Mouse (Mus musculus) CH12.LX (cell line): ENCODE measurements around the gene Fbxo36. TPM values are rescaled to one million over a fixed set of nuclear protein-coding genes. Genes with fewer than 3 reads are reported as not detected.

Experiments
- DNase-seq: peaks from one replicate; pipeline ENCODE4 v3.0.0-alpha.2; 2013; ENCODE audit errors: extremely low read depth
- H3K27ac ChIP-seq: 2 replicates; pipeline ENCODE4 v1.5.1; 2012; ENCODE audit warnings: low read depth, mild to moderate bottlenecking, control low read depth, moderate library complexity; ENCODE audit not compliant: insufficient read depth
- H3K27me3 ChIP-seq: replicated peaks from 2 replicates; pipeline ENCODE3; 2012; ENCODE audit warnings: inconsistent platforms
- H3K36me3 ChIP-seq, 2 experiments: replicated peaks in 1 of 2; 2 replicates each; pipeline versions ENCODE3 to v1.6.1; 2012; ENCODE audit warnings: inconsistent platforms in 1 of 2, low read length in 1 of 2, mild to moderate bottlenecking in 1 of 2, mixed read lengths in 1 of 2, moderate library complexity in 1 of 2; ENCODE audit not compliant: control insufficient read depth in 1 of 2, insufficient read depth in 1 of 2
- H3K4me1 ChIP-seq, 2 experiments: 2 replicates each; pipeline ENCODE4 v1.6.1; 2012; ENCODE audit warnings: inconsistent platforms in 1 of 2, moderate library complexity in 1 of 2; ENCODE audit not compliant: insufficient read depth in 2 of 2, control insufficient read depth in 1 of 2
- H3K4me2 ChIP-seq: 2 replicates; pipeline ENCODE4 v1.6.1; 2012; ENCODE audit warnings: low read depth, mild to moderate bottlenecking, control low read depth; ENCODE audit not compliant: poor library complexity, insufficient read depth, severe bottlenecking
- H3K4me3 ChIP-seq, 3 experiments: fragments of 150-350 bp in 1 of 3; sonication (generic) in 1 of 3; replicated peaks in 1 of 3; 2 replicates each; pipeline versions ENCODE3 to v1.5.1; 2011 to 2012; ENCODE audit warnings: low read depth in 2 of 3, low read length in 2 of 3, mild to moderate bottlenecking in 2 of 3, moderate library complexity in 2 of 3, control low read depth in 1 of 3, improper control_type of control experiment in 1 of 3, inconsistent platforms in 1 of 3, mixed read lengths in 1 of 3; ENCODE audit not compliant: poor library complexity in 1 of 3
- H3K79me2 ChIP-seq: replicated peaks from 2 replicates; pipeline ENCODE4 v1.6.1; 2012; ENCODE audit warnings: mild to moderate bottlenecking, moderate library complexity; ENCODE audit not compliant: control insufficient read depth, poor library complexity, insufficient read depth, severe bottlenecking; ENCODE audit errors: extremely low read depth
- H3K9ac ChIP-seq: 2 replicates; pipeline ENCODE4 v1.6.1; 2012; ENCODE audit warnings: low read depth, mild to moderate bottlenecking, control low read depth, moderate library complexity; ENCODE audit not compliant: insufficient read depth
- H3K9me3 ChIP-seq: replicated peaks from 2 replicates; pipeline ENCODE3; 2012; ENCODE audit warnings: low read length, inconsistent platforms, mixed read lengths
- BHLHE40 ChIP-seq: IDR thresholded peaks from 2 replicates; pipeline ENCODE4 v1.6.1; 2011; ENCODE audit warnings: mild to moderate bottlenecking, low read depth, low read length, improper control_type of control experiment
- CHD1 ChIP-seq: IDR thresholded peaks from 2 replicates; pipeline ENCODE4 v1.6.1; 2012; ENCODE audit warnings: low read depth, low read length, improper control_type of control experiment, inconsistent platforms
- CHD2 ChIP-seq: IDR thresholded peaks from 2 replicates; pipeline ENCODE4 v1.6.1; 2011; ENCODE audit warnings: low read length, improper control_type of control experiment
- CTCF ChIP-seq, 2 experiments: IDR thresholded peaks in 1 of 2; conservative IDR thresholded peaks in 1 of 2; 2 replicates each; pipeline ENCODE4 v1.5.1; 2011 to 2012; ENCODE audit warnings: low read depth in 2 of 2, low read length in 2 of 2, improper control_type of control experiment in 1 of 2, inconsistent platforms in 1 of 2, mild to moderate bottlenecking in 1 of 2, moderate library complexity in 1 of 2
- ELF1 ChIP-seq: IDR thresholded peaks from 2 replicates; pipeline ENCODE4 v1.6.1; 2014; ENCODE audit warnings: low read depth, mild to moderate bottlenecking, inconsistent platforms, low read length, improper control_type of control experiment
- EP300 ChIP-seq: IDR thresholded peaks from 2 replicates; pipeline ENCODE4 v1.6.1; 2011; ENCODE audit warnings: low read length, improper control_type of control experiment
- ETS1 ChIP-seq: conservative IDR thresholded peaks from 2 replicates; pipeline ENCODE4 v1.6.1; 2012; ENCODE audit warnings: low read depth, mild to moderate bottlenecking, inconsistent platforms, low read length, improper control_type of control experiment, moderate library complexity
- GABPA ChIP-seq: IDR thresholded peaks from 2 replicates; pipeline ENCODE4 v1.6.1; 2012; ENCODE audit warnings: low read depth, low read length, improper control_type of control experiment, inconsistent platforms; ENCODE audit not compliant: insufficient replicate concordance
- HCFC1 ChIP-seq: IDR thresholded peaks from 2 replicates; pipeline ENCODE4 v1.6.1; 2012; ENCODE audit warnings: low read depth, mild to moderate bottlenecking, inconsistent platforms, low read length, improper control_type of control experiment
- JUN ChIP-seq: IDR thresholded peaks from 2 replicates; pipeline ENCODE4 v1.6.1; 2011; ENCODE audit warnings: low read depth, mild to moderate bottlenecking, low read length, improper control_type of control experiment, moderate library complexity; ENCODE audit not compliant: insufficient read depth
- MAFK ChIP-seq: IDR thresholded peaks from 2 replicates; pipeline ENCODE4 v1.6.1; 2011; ENCODE audit warnings: low read length, improper control_type of control experiment; ENCODE audit not compliant: insufficient replicate concordance
- MAX ChIP-seq: IDR thresholded peaks from 2 replicates; pipeline ENCODE4 v1.6.1; 2011; ENCODE audit warnings: low read length, improper control_type of control experiment
- MEF2A ChIP-seq: IDR thresholded peaks from 2 replicates; pipeline ENCODE4 v1.6.1; 2014; ENCODE audit warnings: low read depth, mild to moderate bottlenecking, inconsistent platforms, low read length, improper control_type of control experiment, borderline replicate concordance
- MXI1 ChIP-seq: IDR thresholded peaks from 2 replicates; pipeline ENCODE4 v1.6.1; 2011; ENCODE audit warnings: mild to moderate bottlenecking, low read depth, low read length, improper control_type of control experiment
- NELFE ChIP-seq: IDR thresholded peaks from 2 replicates; pipeline ENCODE4 v1.6.1; 2011; ENCODE audit warnings: low read depth, low read length, improper control_type of control experiment
- NRF1 ChIP-seq: IDR thresholded peaks from 2 replicates; pipeline ENCODE4 v1.6.1; 2014; ENCODE audit warnings: low read depth, mild to moderate bottlenecking, inconsistent platforms, low read length, improper control_type of control experiment, moderate library complexity
- PAX5 ChIP-seq: IDR thresholded peaks from 2 replicates; pipeline ENCODE4 v1.6.1; 2012; ENCODE audit warnings: low read length, inconsistent platforms, mixed read lengths
- POLR2AphosphoS2 ChIP-seq: IDR thresholded peaks from 2 replicates; pipeline ENCODE4 v1.6.1; 2011; ENCODE audit warnings: low read depth, low read length, improper control_type of control experiment
- RAD21 ChIP-seq: IDR thresholded peaks from 2 replicates; pipeline ENCODE4 v1.6.1; 2011; ENCODE audit warnings: low read depth, mild to moderate bottlenecking, low read length, improper control_type of control experiment, moderate library complexity
- SMC3 ChIP-seq: IDR thresholded peaks from 2 replicates; pipeline ENCODE4 v1.6.1; 2011; ENCODE audit warnings: low read depth, low read length, improper control_type of control experiment
- TCF12 ChIP-seq: IDR thresholded peaks from 2 replicates; pipeline ENCODE4 v1.6.1; 2014; ENCODE audit warnings: low read depth, mild to moderate bottlenecking, inconsistent platforms, low read length, improper control_type of control experiment
- UBTF ChIP-seq: IDR thresholded peaks from 2 replicates; pipeline ENCODE4 v1.6.1; 2012; ENCODE audit warnings: low read depth, mild to moderate bottlenecking, inconsistent platforms, low read length, improper control_type of control experiment, moderate library complexity
- USF1 ChIP-seq: IDR thresholded peaks from 2 replicates; pipeline ENCODE4 v1.6.1; 2014; ENCODE audit warnings: low read depth, mild to moderate bottlenecking, inconsistent platforms, low read length, improper control_type of control experiment
- USF2 ChIP-seq: conservative IDR thresholded peaks from 2 replicates; pipeline ENCODE4 v1.6.1; 2011; ENCODE audit warnings: low read depth, low read length, improper control_type of control experiment
- ZKSCAN1 ChIP-seq: IDR thresholded peaks from 2 replicates; pipeline ENCODE4 v1.6.1; 2012; ENCODE audit warnings: low read depth, inconsistent platforms, low read length, improper control_type of control experiment, borderline replicate concordance
- ZMIZ1 ChIP-seq: IDR thresholded peaks from 2 replicates; pipeline ENCODE4 v1.6.1; 2012; ENCODE audit warnings: low read depth, mild to moderate bottlenecking, inconsistent platforms, low read length, improper control_type of control experiment
- ZNF384 ChIP-seq: IDR thresholded peaks from 2 replicates; pipeline ENCODE4 v1.6.1; 2012; ENCODE audit warnings: low read depth, low read length, improper control_type of control experiment, inconsistent platforms
- dilution Hi-C: fragments of 300-500 bp; cut with MboI; formaldehyde crosslinking; loops from 2 replicates; pipeline ENCODE4 v1.14.3; 2020; ENCODE audit warnings: low sequenced_read_pairs; ENCODE audit not compliant: extremely low pct_unique_long_range_greater_than_20kb, extremely low pct_ligation_motif_present
- in situ Hi-C: fragments of 300-500 bp; cut with MboI; formaldehyde crosslinking; loops from 3 replicates; pipeline ENCODE4 v1.14.3; 2019; ENCODE audit warnings: low sequenced_read_pairs, low pct_ligation_motif_present, low pct_unique_long_range_greater_than_20kb, mixed read lengths
- polyA plus RNA-seq: library from polyadenylated mRNA; unstranded; fragments of >175 nt; gene quantifications from 2 replicates; pipeline ENCODE4 v1.2.1, GENCODE M21; 2012; ENCODE audit warnings: low read depth; ENCODE audit not compliant: insufficient read length
- total RNA-seq, 2 experiments: library from RNA; depleted of rRNA; stranded (reverse); fragments of 300-350 nt in 1 of 2; fragments of >200 nt in 1 of 2; gene quantifications; 2 replicates each; pipeline ENCODE4 v1.2.3; 2012 to 2014

Gene Fbxo36
- total and polyA plus RNA-seq, 3 experiments: 2.5 to 3.8 (median 3.0) TPM

GRCm38 (mm10) chr1:84904467-84904866, 64.8 kb downstream of the Fbxo36 start:
- Histone ChIP-seq H3K9ac (no peak overlapping the region), H3K4me1 (peaks cover 0 to 5% of the 10 kb centered on the region in 2 experiments; a peak in 2 of 4 replicates), H3K4me2 (no peak overlapping the region), H3K9me3 (peaks cover 2% of the 10 kb centered on the region), H3K27ac (no peak overlapping the region), H3K79me2 (no peaks in the 10 kb centered on the region), H3K36me3 (no peaks in the 10 kb centered on the region), H3K4me3 (no peak overlapping the region), H3K27me3 (no peaks in the 10 kb centered on the region)
- in situ Hi-C loops: no loop called here
- TF ChIP-seq HCFC1 (no peak), MXI1 (no peak), ELF1 (no peak), GABPA (no peak), USF2 (no peak), ETS1 (no peak), CHD1 (no peak), ZKSCAN1 (no peak), UBTF (no peak), CHD2 (no peak), MAX (no peak), PAX5 (no peak), SMC3 (no peak), POLR2AphosphoS2 (no peak), MEF2A (no peak), ZNF384 (no peak), JUN (no peak), NELFE (no peak), TCF12 (no peak)
- no peak for DNase-seq
- dilution Hi-C loops: no loop called here

GRCm38 (mm10) chr1:84910177-84910804, 70.7 kb downstream of the Fbxo36 start:
- Histone ChIP-seq H3K27me3 (no peaks in the 10 kb centered on the region), H3K36me3 (no peaks in the 10 kb centered on the region), H3K4me2 (no peak overlapping the region), H3K4me1 (peaks cover 0 to 12% of the 10 kb centered on the region in 2 experiments; a peak in 2 of 4 replicates), H3K9me3 (peaks cover 2% of the 10 kb centered on the region), H3K79me2 (no peaks in the 10 kb centered on the region), H3K9ac (no peak overlapping the region), H3K4me3 (no peak overlapping the region), H3K27ac (no peak overlapping the region)
- dilution Hi-C loops: no loop called here
- in situ Hi-C loops: no loop called here
- TF ChIP-seq MAX: no peak
- no peak for TF ChIP-seq BHLHE40
- no peak for TF ChIP-seq ETS1
- TF ChIP-seq PAX5: no peak
- no peak for TF ChIP-seq MAFK
- TF ChIP-seq JUN: no peak
- no peak for TF ChIP-seq RAD21
- TF ChIP-seq ZNF384: no peak
- no peak for TF ChIP-seq MEF2A
- TF ChIP-seq USF1: no peak
- no peak for TF ChIP-seq EP300
- TF ChIP-seq CTCF (conservative IDR thresholded peaks at IDR 0.05 in 1 of 2, IDR thresholded peaks at IDR 0.05 in 1 of 2; ENCODE audit: low read depth in 2 of 2, low read length in 2 of 2): no peak
- TF ChIP-seq MXI1: no peak
- no peak for TF ChIP-seq HCFC1
- no peak for TF ChIP-seq TCF12
- TF ChIP-seq NRF1: no peak
- TF ChIP-seq ZMIZ1: no peak
- no peak for DNase-seq
